Mouse (Mus musculus) kidney, embryonic 16.5 days (tissue): ENCODE measurements around the gene Rtl10. TPM values are rescaled to one million over a fixed set of nuclear protein-coding genes. Genes with fewer than 3 reads are reported as not detected.
"Not testable (repeated sequence)": the region's sequence is repeated elsewhere in the genome, so short reads cannot be mapped to it uniquely, and the experiment has no call there.

ENCODE experiments used
- ATAC-seq: fragments of 200-750 bp; cut with Nextera tagmentation; 2 replicates; pipeline ENCODE4 v1.8.0; 2017; ENCODE audit warnings: moderate TSS enrichment; ENCODE audit not compliant: low FRiP score, low TSS enrichment
- H3K27ac ChIP-seq: fragments of 300-500 bp; sonication (generic); 2 replicates; pipeline ENCODE4 v1.5.1; 2014; ENCODE audit warnings: low read length
- H3K27me3 ChIP-seq: fragments of 300-500 bp; sonication (generic); 2 replicates; pipeline ENCODE4 v1.6.1; 2014; ENCODE audit warnings: low read length, control low read depth, mixed read lengths; ENCODE audit not compliant: insufficient read depth
- H3K36me3 ChIP-seq: fragments of 300-500 bp; sonication (generic); 2 replicates; pipeline ENCODE4 v1.6.1; 2014; ENCODE audit warnings: low read length, control low read depth, mixed read lengths; ENCODE audit not compliant: insufficient read depth
- H3K4me1 ChIP-seq: fragments of 300-500 bp; sonication (generic); 2 replicates; pipeline ENCODE4 v1.6.1; 2014; ENCODE audit warnings: low read length, control low read depth, mixed read lengths; ENCODE audit not compliant: insufficient read depth
- H3K4me2 ChIP-seq: fragments of 300-500 bp; sonication (generic); replicated peaks from 2 replicates; pipeline ENCODE4 v1.6.1; 2014; ENCODE audit warnings: low read depth, low read length
- H3K4me3 ChIP-seq: fragments of 300-500 bp; sonication (generic); 2 replicates; pipeline ENCODE4 v1.5.1; 2014; ENCODE audit warnings: mild to moderate bottlenecking, low read length
- H3K9ac ChIP-seq: fragments of 300-500 bp; sonication (generic); replicated peaks from 2 replicates; pipeline ENCODE4 v1.6.1; 2014; ENCODE audit warnings: low read length
- H3K9me3 ChIP-seq: fragments of 300-500 bp; sonication (generic); 2 replicates; pipeline ENCODE4 v1.6.1; 2016; ENCODE audit warnings: low read length, control low read depth
- WGBS: fragments of 180-500 bp; shearing (Covaris S2); extraction: QIAGEN DNeasy Blood & Tissue Kit; methylation state at CpG from one replicate; pipeline ENCODE4 v1.1.7; 2014; 5-methylcytosine and 5-hydroxymethylcytosine counted together
- polyA plus RNA-seq: library from polyadenylated mRNA; unstranded; fragments of >200 nt; fragmentation: Nextera tagmentation; extraction: Ambion mirVana; gene quantifications from 2 replicates; pipeline ENCODE4 v1.2.1, GENCODE M21; 2015

Rtl10 gene
- polyA plus RNA-seq, 1 experiment from 2014 or later: 4.3 TPM

DNA sequence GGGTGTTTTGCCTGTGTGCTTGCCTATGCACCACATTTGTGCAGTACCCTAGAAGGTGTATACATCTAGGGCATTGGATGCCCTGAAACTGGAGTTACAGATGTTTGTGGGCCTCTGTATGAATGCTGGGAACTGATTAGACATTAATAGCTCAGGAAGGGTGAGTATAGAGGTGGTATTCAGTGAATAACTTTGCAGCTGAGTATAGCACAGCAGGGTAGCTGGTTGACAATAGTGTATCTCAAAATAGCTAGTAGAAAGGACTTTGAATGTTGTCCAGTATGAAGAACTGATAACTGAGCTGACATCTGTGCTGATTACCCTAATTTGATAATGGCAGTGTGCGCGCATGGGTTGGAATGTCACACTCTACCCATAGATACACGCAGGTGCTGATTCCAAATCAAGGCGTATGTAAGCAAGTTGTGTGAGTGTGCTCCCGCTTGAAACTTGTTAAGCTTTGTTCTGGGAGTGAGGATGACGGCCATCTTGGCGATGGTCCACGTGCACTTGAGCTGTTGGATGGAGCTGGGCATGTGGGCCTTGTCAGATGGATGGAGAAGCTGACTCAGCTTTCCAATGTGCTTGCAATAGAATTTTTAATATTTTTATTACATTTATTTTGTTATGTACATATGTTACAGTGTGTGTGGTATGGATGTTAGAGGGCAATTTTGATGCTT, 25.0 kb downstream of the Rtl10 start:
- no peak overlapping the region for H3K4me2 ChIP-seq
- H3K4me3 ChIP-seq: no peak overlapping the region
- no peaks in the 10 kb centered on the region for H3K9me3 ChIP-seq
- no peak overlapping the region for H3K9ac ChIP-seq
- no peak overlapping the region for H3K27ac ChIP-seq
- H3K4me1 ChIP-seq: no peaks in the 10 kb centered on the region
- no peaks in the 10 kb centered on the region for H3K27me3 ChIP-seq
- WGBS: 97% methylated on average over 8 of the region's 8 CpGs
- no peak for ATAC-seq
- no peaks in the 10 kb centered on the region for H3K36me3 ChIP-seq

DNA sequence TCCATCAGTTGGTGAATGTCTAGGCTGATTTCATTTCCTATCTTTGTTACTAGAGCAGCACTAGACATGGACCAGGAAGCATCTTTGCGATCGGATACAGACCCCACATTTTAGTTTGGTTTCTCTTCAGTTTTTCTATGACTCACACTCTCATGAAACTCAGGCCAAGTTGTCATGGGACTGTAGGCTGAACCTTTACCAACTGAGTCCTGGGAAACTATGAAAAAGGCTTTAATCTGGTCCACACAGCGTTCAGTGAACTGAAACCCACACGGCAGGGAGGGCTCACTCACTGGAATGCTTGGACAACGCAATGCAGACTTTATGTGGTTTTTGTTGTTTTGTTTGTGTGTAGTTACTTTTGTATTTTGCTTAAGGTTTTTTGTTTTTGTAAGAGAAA, 30.0 kb downstream of the Rtl10 start:
- Histone ChIP-seq H3K9me3 (peaks cover 6% of the 10 kb centered on the region; the same call in 1 of the 2 replicates), H3K27me3 (no peaks in the 10 kb centered on the region), H3K36me3 (no peaks in the 10 kb centered on the region), H3K4me2 (no peak overlapping the region), H3K4me3 (no peak overlapping the region), H3K4me1 (no peaks in the 10 kb centered on the region), H3K9ac (no peak overlapping the region), H3K27ac (no peak overlapping the region)
- 74% methylated on average over 5 of the region's 5 CpGs for WGBS
- ATAC-seq: no peak

DNA sequence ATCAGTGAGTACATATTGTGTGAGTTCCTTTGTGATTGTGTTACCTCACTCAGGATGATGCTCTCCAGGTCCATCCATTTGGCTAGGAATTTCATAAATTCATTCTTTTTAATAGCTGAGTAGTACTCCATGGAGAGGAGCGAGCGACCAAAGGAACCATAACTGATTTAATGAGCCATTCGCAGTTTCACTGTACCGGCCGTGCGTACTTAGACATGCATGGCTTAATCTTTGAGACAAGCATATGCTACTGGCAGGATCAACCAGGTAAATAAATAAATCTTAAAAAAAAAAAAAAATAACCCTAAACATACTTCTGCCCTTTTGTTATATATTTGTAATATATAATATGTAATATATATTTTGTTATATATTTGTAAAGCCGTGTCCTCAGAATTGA, 34.4 kb downstream of the Rtl10 start:
- H3K27ac ChIP-seq, H3K36me3 ChIP-seq, H3K4me3 ChIP-seq, H3K9me3 ChIP-seq, H3K9ac ChIP-seq, H3K4me2 ChIP-seq, H3K4me1 ChIP-seq, H3K27me3 ChIP-seq: not testable (repeated sequence)
- WGBS: 83% methylated on average over 7 of the region's 7 CpGs
- peak; percentile 100 for ATAC-seq

DNA sequence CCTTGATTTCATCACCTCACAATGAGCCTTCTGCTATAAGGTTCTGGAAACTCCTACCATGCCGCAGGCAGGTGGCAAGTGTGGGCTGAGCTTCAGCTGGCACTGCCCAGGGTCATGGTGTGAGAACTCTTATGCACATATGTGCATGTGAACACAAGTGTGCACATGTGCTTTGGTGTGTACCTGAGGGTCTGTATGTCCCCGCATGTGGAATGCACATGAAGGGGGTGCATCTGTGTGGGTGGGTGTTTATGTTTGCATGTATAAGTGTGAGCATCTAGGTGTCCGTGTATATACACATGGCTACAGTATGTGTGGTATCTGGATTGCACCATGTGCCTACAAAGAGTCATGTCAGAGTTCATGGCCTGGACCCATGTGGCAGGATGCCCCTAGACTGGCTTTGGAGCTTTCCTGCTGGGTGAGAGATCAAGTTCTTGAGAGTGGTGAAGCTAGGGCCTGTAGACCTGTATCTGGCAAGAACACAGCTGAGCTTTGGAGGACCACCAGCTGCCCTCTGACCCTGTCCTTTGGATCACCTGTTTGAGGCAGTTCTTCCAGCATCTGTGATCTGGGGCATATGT, 38.8 kb downstream of the Rtl10 start:
- Histone ChIP-seq H3K27ac (no peak overlapping the region), H3K4me2 (no peak overlapping the region), H3K27me3 (no peaks in the 10 kb centered on the region), H3K9ac (no peak overlapping the region), H3K36me3 (no peaks in the 10 kb centered on the region), H3K4me1 (no peaks in the 10 kb centered on the region), H3K4me3 (no peak overlapping the region), H3K9me3 (no peaks in the 10 kb centered on the region)
- ATAC-seq: no peak
- WGBS: 92% methylated on average over 3 of the region's 3 CpGs

DNA sequence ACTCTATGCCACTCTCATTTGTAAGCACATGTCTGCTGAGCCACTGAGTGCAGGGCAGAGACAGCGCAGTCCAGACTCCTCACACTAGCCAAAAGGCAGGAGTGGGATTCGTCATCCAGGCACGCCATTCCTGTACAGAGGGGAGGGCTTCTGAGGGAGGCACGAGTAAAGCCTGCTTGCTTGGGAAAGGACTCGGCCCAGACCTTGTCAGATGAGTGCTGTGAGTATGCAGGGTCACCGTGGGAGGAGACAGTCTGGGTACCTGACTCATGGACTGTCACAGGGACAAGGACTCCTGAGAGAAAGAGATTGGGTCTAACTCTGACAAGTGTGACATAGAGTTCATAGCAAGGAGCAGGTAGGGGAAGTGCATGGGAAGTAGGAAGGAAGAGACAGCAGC, 40.6 kb downstream of the Rtl10 start:
- no peak overlapping the region for H3K4me3 ChIP-seq
- no peaks in the 10 kb centered on the region for H3K4me1 ChIP-seq
- H3K4me2 ChIP-seq: no peak overlapping the region
- no peak overlapping the region for H3K9ac ChIP-seq
- no peak overlapping the region for H3K27ac ChIP-seq
- H3K27me3 ChIP-seq: no peaks in the 10 kb centered on the region
- no peaks in the 10 kb centered on the region for H3K9me3 ChIP-seq
- WGBS: 56% methylated on average over 6 of the region's 6 CpGs
- no peak for ATAC-seq
- H3K36me3 ChIP-seq: no peaks in the 10 kb centered on the region

DNA sequence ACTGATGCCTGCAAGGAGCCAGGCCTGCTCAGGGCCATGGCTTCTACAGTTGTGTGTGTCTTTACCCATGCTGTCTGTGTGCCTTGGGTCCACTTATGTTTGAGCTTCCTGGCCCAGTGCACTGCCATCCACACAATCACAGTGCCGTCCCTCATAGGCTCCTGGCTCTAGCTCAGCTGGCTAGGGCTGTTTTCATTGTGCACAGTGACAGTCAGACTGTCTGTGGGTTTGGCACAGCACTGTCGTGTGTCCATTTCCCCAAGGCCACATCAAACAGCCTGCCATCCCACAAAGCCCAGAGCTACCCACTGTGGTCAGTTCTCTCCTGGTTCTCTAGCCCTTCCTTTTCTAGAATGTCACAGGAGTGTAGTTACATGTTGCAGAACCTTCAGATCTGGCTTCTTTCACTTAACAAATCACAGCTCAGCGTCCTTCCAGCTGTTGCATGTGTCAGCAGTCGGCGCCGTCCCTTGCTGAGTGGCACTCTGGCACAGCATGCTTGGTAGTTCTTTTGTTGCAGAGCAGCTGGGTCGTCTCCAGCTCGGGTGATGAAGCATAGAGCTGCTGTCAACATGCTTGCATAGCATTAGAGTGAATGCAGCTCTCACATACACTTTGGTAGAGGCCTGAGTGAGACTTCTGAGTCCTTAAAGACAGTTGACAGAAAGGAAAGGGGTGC, 44.6 kb downstream of the Rtl10 start:
- Histone ChIP-seq H3K36me3 (no peaks in the 10 kb centered on the region), H3K4me3 (no peak overlapping the region), H3K4me2 (no peak overlapping the region), H3K27me3 (no peaks in the 10 kb centered on the region), H3K9ac (no peak overlapping the region), H3K9me3 (no peaks in the 10 kb centered on the region), H3K27ac (no peak overlapping the region), H3K4me1 (no peaks in the 10 kb centered on the region)
- WGBS: 56% methylated on average over 8 of the region's 8 CpGs
- no peak for ATAC-seq

DNA sequence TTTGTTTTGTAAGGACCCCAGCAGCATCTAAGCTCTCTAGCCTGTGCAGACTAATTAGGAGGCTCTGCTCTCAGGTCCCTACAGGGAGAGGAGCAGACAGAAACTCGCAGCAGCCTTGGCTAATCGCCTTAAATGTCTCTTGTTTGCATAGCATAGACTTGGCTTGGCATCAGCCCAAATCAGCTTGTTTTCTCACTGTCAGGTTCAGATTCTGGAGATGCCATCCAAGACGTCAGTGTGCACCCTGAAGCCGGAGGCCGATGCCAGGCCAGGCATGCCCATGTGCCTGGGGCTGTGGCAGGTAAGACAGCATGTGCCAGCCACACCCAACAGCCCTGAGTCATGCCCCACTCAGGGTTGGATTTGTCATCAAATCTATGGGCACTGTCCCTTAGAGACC, 49.2 kb downstream of the Rtl10 start:
- Histone ChIP-seq H3K27me3 (no peaks in the 10 kb centered on the region), H3K36me3 (no peaks in the 10 kb centered on the region), H3K9ac (no peak overlapping the region), H3K4me2 (no peak overlapping the region), H3K4me3 (no peak overlapping the region), H3K9me3 (no peaks in the 10 kb centered on the region), H3K4me1 (peaks cover 23% of the 10 kb centered on the region), H3K27ac (no peak overlapping the region)
- no peak for ATAC-seq
- WGBS: 84% methylated on average over 5 of the region's 5 CpGs

Other genes starting within 250 kb of the Rtl10 start
- 2.1 TPM in 1 of 2 replicates, not detected in the other for gene Gm49776, start 240.6 kb upstream of the Rtl10 start, polyA plus RNA-seq
- 30.7 and 33.9 TPM in 2 replicates for gene Dgcr8, start 209.7 kb upstream of the Rtl10 start, polyA plus RNA-seq
- gene Tango2, start 150.8 kb upstream of the Rtl10 start, polyA plus RNA-seq: 29.1 and 31.0 TPM in 2 replicates
- gene Arvcf, start 150.7 kb upstream of the Rtl10 start, polyA plus RNA-seq: 31.0 and 31.2 TPM in 2 replicates
- gene Txnrd2, start 72.5 kb upstream of the Rtl10 start, polyA plus RNA-seq: 33.7 and 35.2 TPM in 2 replicates
- 119 and 127 TPM in 2 replicates for gene Comt, start 72.0 kb upstream of the Rtl10 start, polyA plus RNA-seq
- gene Gnb1l, start 188 bp upstream of the Rtl10 start, polyA plus RNA-seq: 19.1 and 19.7 TPM in 2 replicates
- gene Tbx1, start 91.8 kb downstream of the Rtl10 start, polyA plus RNA-seq: 0.26 and 0.32 TPM in 2 replicates
- gene Gp1bb, start 123.5 kb downstream of the Rtl10 start, polyA plus RNA-seq: 0.96 and 1.3 TPM in 2 replicates
- gene Gm49601, start 127.5 kb downstream of the Rtl10 start, polyA plus RNA-seq: 2.1 and 2.6 TPM in 2 replicates
- 17.9 and 21.4 TPM in 2 replicates for gene Sept5, start 131.1 kb downstream of the Rtl10 start, polyA plus RNA-seq